Mouse (Mus musculus) liver, embryonic 14.5 days (tissue): ENCODE measurements around the gene Gm49368.

ENCODE experiments used
- CTCF ChIP-seq: IDR thresholded peaks from 2 replicates; pipeline ENCODE4 v1.5.1; 2016; ENCODE audit warnings: antibody characterized with exemption, low read depth, control low read depth
- EP300 ChIP-seq: IDR thresholded peaks from 2 replicates; pipeline ENCODE4 v1.6.1; 2016; ENCODE audit warnings: antibody characterized with exemption, low read depth

- TF ChIP-seq CTCF (no peak), EP300 (no peak)
Measured at GRCm38 (mm10) chr7:128013116-128013515, 49.4 kb upstream of the Gm49368 start.
